Mouse (Mus musculus) spleen, adult 2 months (tissue): ENCODE measurements around the gene Mfsd1.

Experiments used
- CTCF ChIP-seq: fragments of 200-500 bp; IDR thresholded peaks from 2 replicates; pipeline ENCODE4 v1.5.1; 2011; ENCODE audit warnings: mild to moderate bottlenecking, inconsistent platforms; ENCODE audit not compliant: insufficient read depth, insufficient read length, insufficient replicate concordance; ENCODE audit errors: extremely low read depth
- POLR2A ChIP-seq: fragments of 200-500 bp; IDR thresholded peaks from 2 replicates; pipeline ENCODE4 v1.6.1; 2011; ENCODE audit warnings: low read depth, low read length, inconsistent platforms

DNA sequence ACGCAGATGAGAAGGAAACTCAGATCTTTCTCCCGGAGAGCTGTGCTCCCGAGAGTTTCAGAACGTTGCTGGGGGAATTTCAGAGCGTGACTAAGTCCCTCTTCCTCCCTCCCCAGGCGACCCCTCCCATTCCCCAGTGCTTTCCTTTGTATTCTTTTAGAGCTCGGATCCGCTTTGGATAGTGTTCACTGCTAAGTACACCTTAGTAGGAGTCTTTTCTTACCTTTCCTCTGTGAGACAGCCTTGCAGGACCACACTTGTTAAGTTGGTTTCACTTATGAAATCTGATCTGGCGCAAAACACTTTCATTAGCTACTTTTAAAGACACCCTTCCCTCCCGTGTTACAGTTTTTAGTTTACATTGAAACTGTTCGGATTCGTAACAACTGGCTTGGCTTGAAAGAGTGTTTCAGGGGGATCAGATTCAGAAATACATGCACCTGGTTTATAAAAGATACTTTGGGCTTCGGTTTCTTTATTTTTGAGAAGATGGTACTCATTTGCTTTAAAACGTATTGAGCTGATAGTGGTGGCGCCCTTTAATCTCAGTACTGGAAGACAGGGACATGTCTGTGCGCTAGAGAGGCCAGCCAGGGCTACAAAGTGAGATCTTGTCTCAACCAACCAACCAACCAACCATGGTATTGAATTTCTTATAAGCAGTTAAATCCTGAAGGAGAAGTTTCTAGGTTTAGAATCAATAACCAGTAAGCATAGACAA, 744 bp downstream of the Mfsd1 start:
- no peak for TF ChIP-seq POLR2A
- no peak for TF ChIP-seq CTCF
